Mouse (Mus musculus) NIH3T3 (cell line): ENCODE measurements around the gene Tekt3.

Source experiments
- DNase-seq: peaks from one replicate; pipeline ENCODE4 v3.0.0-alpha.2; 2012; ENCODE audit warnings: low read depth

The Tekt3 gene

DNA sequence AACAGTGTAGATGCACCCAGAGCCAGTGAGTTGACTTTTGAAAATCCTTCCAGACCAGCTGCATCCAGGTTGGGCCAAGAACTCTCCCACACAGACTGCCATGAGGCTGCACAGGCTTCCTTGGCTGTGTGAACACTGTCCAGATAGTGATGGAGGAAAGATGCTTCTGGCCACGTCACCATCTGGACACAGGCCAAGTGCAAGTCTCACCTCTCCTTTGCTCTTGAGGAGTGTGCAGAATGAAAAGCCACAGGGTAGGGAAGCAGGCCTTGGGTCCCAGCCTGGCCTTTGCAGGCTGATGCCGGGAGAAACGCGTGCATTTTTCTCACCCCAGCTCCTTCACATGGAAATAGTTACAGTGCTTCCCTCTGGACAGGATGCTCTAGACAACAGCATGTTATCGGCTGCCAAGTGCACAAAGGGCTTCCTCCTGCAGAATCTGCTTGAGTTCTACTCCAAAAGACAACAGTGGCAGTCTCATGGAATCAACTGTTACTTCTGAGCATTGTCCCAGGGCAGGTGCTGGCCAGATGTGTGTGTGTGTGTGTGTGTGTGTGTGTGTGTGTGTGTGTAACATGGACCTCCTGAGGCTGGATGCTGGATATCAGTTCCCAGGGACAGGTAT, 64.5 kb downstream of the Tekt3 start:
- DNase-seq: peak; percentile 64

DNA sequence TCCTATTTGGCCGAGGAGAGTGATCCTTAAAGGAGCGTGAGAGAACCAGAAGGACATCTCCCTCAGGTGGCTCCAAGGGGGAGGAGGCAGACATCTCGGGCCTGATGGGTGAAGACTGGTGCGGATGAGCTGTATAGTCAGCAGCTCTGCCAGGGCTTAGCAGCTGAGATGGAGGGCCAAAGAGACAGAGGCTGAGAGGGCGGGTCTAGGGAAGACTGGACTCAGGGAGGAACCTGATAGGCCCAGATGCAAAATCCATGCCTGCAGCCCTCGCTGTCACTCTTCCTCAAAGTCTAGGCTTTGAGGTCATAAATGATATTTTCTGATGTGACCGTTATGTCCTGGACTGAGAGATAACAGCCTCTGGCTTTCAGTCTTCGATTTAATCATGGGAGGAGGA, 65.5 kb downstream of the Tekt3 start:
- DNase-seq: no peak

DNA sequence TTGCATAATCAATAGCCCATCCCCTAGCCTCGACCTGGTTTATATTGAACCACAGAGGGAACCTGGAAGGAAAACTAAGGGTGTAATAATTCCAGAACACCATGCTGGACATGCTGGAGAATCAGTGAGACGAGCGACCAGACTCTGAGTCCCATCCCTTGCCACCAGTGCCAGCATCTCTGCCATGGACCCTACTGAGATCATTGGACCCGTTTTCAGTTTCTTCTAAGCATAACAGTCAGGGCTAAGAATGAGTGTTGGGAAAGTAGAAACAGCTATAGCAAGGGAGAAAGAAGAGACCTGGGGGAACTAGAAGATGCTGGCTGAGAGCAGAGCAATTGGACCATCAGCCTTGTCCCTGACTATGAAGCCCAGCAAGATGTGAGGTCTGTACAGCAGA, 66.1 kb downstream of the Tekt3 start:
- DNase-seq: no peak

DNA sequence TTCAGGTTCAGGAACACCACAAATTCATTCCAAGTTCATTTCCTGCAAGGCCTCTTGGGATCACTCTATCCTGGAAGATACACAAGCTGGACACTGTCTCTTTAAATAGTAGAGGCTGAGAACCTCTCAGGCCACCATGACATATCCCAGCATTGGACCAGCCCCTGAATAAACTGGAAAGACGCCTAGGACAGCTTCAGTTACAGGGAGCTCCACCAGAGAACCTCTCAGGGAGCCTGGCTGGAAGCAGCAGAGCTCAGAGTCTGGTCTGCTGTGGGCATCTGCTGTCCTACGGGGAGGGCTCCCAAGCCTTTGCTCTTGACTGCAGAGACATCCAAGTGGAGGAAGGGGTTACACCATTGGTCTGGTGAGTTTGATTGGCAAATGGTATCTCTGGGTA, 67.3 kb downstream of the Tekt3 start, which contains the start of gene Pmp22:
Pmp22 (plus strand) TSS at position 199 of the 400 bp plus-strand sequence.
- DNase-seq: peak; percentile 56

DNA sequence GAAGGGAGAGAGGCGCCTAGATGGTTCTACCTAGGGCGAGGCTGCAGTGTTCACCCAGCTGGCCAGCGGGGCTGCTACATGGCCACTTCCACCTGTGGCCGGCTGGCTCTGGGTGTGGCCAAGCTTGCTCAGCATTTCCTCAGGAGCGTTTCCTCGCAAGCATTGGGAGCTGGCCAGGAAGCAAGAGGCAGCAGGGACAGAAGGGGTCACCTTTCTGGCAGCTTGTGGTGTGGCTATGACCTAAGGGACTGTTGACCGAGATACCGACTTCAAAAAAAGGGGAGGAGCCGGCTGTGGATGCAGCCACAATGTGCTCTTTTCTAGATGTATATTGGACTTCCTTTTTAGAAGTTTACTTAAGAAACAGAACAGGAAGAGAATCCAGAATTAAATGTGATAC, 67.9 kb downstream of the Tekt3 start:
- peak; percentile 31 for DNase-seq

DNA sequence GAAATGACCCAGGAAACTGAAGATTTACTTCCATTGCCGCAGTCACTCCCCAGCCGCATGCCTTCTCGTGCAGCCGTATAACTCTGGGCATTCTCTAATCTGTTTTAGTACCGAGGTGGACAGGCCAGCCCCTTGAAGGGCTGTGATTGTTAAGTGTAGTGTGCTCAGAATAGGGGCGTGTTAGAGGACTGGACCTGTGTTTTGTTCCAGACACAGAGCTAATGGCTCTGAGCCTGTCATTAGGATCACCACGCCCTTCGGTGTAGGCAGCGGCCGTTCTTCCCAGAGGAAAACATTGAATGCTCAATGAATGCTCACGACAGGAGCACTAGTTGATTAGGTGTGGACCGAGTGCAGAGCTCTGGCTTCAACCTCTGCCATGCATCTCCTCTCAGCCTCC, 68.4 kb downstream of the Tekt3 start:
- no peak for DNase-seq

DNA sequence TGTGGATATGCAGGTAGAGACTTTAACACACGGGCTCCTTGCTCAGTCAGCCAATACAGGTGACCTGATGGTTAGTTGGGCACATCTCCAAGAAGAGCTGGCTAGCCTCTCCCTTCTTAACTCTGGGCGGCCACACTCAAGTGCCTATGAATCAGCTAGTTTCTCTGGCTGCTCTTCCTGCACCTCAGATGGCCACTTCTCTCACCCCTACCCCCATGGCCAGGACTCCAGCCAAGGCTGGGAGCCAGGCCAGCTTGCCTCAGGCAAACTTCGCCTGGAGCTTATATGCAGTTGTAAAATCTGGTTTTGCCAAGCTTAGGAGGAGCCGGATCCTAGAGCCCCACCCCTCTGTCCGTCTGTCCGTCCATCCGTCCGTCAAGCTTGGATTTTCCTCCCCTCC, 69.0 kb downstream of the Tekt3 start:
- peak; percentile 100 for DNase-seq

DNA sequence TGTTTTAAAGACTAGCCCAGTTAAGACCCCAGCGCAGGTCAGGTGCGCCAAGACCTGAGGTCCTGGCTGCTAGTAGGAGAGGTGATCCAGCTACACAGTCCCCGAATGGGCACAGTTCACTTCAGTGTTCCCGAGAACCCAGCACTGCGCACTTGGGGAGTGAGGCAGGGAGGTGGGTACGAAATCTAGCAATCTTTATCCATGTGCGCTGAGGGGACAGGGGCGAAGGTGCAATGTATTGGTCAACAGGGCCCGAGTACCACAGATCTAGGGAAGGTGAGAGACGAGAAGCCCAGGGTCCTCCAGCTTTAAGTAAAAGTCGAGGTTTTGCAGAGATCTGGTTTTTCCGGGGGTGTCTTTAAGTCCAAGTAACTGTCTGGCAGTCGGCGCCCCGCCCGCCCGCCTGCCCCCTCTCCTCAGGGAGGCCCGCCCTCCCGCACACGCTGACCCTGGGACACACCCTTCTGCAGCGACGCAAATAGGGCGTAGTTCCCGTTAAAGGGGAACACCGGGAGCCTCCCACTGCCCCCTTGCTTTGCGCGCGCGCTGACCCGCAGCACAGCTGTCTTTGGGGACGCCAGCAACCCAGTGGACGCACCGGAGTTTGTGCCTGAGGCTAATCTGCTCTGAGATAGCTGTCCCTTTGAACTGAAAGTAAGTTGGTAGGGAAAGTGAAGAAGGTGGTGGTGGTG, 69.7 kb downstream of the Tekt3 start:
- DNase-seq: peak; percentile 87

DNA sequence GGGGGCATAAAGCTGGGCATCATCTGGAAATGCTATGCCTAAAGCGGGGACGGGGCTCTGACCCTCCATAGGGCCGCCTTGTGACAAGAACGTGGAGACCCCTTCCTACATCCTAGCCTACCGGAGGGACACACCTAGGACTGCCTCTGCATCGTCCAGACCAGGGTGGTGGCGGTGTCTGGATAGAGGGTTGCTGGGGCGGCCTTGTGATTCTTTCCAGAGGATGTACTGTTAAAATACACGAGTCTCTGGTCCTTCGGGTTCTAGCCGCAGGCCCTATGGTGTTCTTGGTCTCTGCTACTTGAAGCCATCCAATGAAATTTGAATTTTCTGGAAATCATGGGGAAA, 70.2 kb downstream of the Tekt3 start:
- DNase-seq: peak; percentile 41

DNA sequence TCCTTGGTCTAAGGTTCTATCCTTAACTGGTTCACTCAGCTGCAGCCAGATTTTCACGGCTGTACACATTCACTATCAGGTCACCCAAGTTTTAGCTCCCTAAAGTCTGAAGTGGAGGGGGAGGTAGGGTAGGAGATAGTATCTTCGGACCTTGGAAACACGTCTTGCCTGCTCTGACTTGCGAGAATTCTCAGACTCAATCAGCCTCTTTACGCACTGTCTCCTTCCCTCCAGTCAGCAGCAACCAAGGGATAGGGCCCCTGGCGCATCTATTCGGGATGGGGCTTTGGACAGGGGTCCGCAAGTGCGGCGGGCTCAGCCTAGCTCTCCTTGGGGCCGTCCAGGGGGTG, 70.7 kb downstream of the Tekt3 start:
- DNase-seq: no peak

DNA sequence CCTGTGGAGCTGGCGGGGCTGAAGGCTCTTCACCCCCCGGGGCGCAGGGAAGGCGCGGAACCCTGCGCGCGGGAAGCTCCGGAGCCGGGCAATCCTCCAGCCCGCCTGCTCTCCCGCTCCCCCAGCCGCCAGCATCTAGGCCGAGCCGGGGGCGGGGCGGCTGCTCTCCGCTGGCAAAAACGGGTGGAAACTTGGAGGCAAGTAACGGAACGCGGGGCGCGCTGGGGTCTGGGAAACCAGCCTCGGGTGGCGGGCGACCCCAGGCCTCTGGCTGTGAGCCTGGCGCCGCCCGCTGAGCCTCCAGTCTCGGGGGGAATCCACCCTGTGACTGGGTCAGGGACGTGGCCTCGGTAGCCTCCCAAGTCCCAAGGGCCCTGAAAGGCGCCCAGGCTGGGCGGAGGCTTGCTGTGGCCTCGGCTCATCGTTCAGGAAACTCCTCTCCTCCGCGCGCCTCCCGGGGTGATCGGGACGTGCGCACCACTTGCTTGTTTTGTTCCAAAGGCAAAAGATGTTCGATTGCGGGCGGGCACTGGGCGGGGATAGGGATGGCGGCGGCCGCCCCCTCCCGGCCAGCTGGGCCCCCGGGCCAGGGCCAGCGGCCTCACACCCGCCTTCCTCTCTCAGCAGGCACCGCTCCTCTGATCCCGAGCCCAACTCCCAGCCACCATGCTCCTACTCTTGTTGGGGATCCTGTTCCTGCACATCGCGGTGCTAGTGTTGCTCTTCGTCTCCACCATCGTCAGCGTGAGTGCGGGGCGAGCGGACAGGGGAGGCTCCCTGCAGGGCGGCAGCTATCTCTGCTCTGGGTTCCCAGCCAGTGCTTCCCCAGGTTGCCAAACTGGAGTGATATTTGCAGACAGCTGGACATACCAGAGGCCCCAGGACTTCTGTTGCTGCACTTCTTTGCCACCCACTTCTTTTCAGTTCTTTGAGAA, 71.3 kb downstream of the Tekt3 start:
- peak; percentile 93 for DNase-seq

DNA sequence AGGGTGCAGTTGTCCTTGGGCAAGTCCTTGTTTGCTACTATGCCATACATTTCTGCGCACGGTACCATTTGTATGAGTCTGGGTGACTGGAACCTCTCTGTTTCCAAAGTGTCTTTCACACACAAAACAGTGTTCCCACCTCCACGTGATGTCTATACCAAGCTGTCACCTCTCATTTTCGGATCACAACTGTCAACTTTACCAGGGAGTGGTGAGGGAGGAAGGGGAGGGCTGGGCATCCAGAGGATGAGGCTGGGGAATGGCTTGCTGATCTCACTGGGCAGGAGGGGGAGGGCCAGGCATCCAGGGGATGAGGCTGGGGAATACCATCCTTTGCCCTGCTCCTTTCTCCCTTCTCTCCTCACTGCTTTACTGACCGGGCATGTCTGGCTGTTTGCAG, 72.6 kb downstream of the Tekt3 start:
- DNase-seq: no peak

DNA sequence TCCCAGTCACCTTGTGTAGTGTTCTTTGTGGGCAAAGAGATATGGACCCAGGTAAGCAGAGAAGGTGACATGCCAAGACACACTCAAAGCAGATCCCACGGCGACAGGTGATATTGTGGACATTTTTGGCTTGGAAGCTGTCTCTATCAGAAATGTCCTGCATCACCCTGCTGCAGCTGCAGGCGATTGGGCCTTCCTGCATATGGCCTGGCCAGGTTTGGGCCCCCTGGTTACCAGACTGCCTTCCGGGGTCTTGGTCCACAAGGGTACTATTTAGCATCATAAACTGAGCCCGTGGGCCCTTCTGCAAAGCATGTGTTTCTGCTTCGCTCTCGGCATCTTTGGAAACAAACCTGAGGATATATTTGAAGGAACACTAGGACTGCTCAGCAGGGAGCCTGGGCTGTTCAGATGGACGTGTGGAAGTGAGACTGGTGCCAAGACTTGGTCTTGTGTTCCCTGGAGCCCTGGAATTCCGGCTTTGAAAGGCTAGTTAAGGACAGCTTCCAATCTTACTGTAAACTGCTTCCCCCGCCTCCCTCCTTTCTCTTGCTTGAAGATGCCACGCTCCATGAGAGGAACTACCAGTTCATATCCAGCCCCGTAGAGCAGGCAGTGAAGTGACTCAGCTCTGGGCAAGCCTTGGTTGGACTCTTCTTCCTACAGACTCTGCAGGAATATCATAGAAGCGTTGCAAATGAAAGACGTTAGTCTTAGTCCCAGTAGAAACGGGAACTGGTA, 73.5 kb downstream of the Tekt3 start:
- peak; percentile 71 for DNase-seq

DNA sequence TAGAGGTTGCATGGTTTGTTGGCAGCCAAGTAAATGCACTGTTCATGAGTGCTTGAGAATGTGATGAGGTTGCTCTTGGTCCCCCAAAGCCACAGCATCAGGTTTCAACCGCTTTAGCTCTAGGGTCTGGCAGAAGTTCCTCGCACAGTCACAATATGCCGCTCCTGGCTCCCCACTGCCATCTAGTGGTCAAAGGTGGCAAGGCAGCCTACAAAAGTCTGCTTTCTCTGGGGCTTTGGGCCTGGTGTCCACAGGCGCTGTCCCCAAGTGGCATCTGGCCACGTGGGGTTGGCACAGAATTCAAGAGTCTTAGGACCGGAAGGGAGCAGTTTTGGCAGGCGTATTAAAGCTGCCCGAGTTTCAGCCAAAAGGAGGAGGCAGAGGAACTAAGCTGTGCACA, 74.2 kb downstream of the Tekt3 start:
- peak; percentile 94 for DNase-seq

DNA sequence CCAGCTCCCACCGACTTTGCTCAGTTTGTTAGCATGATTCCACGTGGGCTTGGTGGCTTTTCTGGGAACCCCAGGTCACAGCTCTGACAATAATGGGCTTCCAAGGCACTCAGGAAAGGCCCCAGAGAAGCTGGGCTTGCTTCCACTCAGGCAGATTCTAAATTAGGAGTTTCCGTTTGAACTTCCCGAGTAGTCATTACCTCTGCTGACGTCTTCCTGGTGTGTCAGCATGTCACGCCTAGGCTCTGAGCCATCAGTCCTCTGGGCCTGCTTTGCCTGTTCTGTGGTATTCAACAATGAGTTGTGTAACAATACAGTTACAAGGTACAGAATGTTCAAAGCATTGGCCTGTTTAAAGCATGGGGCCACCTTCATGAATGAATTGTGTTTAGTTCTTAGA, 74.8 kb downstream of the Tekt3 start:
- no peak for DNase-seq

DNA sequence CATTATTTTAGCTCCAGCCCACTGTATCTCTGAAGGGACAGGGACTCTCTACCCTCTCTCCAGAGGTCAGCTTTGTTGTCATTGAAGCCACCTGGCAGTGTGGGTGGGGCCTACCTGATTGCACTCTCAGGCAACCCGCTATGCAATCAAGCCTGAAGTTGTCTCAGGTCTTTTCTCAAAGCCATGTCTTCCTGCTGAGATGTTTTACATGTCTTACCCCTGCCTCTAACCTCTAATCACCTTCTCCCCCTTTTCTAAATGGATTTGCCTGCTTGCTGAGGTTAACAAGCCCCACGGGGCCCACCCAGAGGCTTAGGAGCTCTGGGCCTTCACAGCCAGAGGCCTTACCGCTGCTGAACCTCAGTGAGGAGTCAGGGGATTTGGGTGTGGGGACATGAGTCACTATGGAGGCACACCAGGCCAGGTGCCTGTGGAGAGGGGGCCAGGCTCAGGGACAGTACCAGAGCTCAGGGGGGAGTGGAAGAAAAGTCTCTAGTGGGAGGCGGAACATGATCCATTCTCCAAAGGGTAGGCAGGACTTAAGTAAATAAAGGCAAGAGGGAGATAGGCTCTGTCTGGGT, 75.5 kb downstream of the Tekt3 start:
- no peak for DNase-seq

DNA sequence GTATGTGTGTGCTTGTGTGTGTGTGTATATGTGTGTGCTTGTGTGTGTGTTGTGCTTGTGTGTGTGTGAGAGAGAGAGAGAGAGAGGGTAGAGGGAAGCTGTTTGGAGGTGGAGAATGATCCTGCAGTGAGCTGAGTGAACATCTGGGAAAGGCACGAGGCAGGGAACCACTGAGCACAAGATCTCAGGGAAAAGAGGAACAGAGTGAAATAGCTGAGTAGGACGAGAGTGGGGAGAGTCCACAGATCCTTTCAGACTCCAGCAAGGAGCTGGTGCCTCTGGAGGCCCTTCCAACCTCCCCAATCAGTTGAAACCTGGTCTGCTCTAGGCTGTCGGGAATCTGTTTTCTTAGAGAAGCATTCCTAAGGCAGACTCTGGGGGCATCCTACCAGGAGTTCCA, 77.3 kb downstream of the Tekt3 start:
- DNase-seq: no peak

DNA sequence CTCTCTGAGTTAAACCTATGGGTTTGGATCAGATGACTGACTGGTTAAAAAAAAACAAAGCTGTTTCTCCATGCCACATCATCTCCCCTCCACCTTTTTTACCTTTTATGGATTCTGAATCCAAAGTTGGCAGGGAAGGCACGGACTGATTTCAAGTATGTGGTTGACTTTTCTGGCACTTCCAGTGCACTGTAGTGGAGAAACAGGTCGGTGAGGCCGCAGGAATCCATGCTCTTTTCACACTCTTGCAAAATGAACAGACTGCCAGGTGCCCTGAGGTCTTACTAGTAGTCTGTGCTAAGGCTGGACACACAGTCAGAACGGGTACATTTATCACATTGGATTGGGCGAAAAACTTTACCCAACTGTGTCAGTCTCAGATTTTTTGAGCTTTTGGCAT, 80.9 kb downstream of the Tekt3 start:
- no peak for DNase-seq

DNA sequence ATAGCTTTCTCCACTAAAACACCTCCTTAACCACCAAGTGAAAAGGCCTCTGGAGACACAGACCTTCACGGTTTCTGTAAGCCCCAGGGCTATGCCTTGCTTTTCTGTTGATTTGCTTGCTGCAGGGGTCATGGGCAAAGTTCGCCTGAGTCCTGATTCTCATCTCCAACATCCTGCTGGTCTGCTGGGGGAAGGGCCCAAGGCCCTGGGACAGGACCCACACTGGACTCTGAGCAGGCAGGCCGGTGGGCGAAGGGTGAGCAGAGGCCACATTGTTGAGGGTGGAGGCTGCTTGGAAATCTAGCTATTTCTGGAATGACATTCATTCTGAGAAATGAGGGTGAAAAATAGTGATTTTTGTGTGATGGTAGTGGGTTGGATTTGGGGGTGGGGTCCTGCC, 81.4 kb downstream of the Tekt3 start:
- DNase-seq: no peak

DNA sequence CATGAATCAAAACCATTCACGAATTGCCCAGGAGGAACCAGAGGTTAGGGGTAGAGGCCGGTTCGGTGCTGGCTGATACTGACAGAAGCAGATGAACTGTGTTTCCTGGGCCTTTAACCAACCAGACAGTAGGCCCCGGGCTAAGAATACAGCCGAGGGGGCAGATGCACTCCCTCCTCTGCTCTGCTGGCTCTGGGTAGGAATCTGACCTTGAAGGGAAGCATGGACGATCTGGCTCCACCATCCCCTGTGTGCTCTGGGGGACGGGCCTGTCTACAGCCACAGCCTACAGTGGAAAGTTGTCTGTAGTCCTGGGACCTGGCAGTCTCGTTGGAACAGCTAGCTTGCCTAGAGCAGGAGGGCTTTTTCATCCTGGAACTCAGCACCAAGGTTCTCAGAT, 82.0 kb downstream of the Tekt3 start:
- DNase-seq: no peak
